Mouse (Mus musculus): ENCODE data around the gene Tnni3k. TPM values are rescaled to one million over a fixed set of nuclear protein-coding genes. Genes with fewer than 3 reads are reported as not detected.
"Not testable (repeated sequence)": the region's sequence is repeated elsewhere in the genome, so short reads cannot be mapped to it uniquely, and the experiment has no call there.

The Tnni3k gene
- polyA plus RNA-seq, 1 experiment, result 0.05 TPM

GRCm38 (mm10) chr3:154842247-154842646 is 213.0 kb downstream of the Tnni3k start:
- Histone ChIP-seq H3K27me3 (replicated peaks; ENCODE audit: control insufficient read depth, insufficient read depth, low read length) (no peaks in the 10 kb centered on the region; the same call in 1 of the 2 replicates), H3K4me3 (ENCODE audit: insufficient read depth, low read depth, low read length) (no peak overlapping the region), H3K27ac (ENCODE audit: insufficient read depth, low read depth, low read length) (no peak overlapping the region), H3K4me1 (ENCODE audit: control insufficient read depth, insufficient read depth, low read length) (no peaks in the 10 kb centered on the region), H3K36me3 (ENCODE audit: control insufficient read depth, insufficient read depth, low read length) (no peaks in the 10 kb centered on the region)
- no peak for DNase-seq
- TF ChIP-seq CTCF (conservative IDR thresholded peaks at IDR 0.05; ENCODE audit: insufficient read depth, insufficient read length, low read depth, low read length), result no peak
- no peak for TF ChIP-seq POLR2A (IDR thresholded peaks at IDR 0.05; ENCODE audit: low read depth, low read length)
- WGBS, result 87% methylated on average over 7 of the region's 7 CpGs

GRCm38 (mm10) chr3:154841076-154841475 is 214.1 kb downstream of the Tnni3k start:
- Histone ChIP-seq H3K27me3 (replicated peaks; ENCODE audit: control insufficient read depth, insufficient read depth, low read length) (no peaks in the 10 kb centered on the region; the same call in 1 of the 2 replicates), H3K27ac (ENCODE audit: insufficient read depth, low read depth, low read length) (no peak overlapping the region), H3K4me3 (ENCODE audit: insufficient read depth, low read depth, low read length) (no peak overlapping the region), H3K36me3 (ENCODE audit: control insufficient read depth, insufficient read depth, low read length) (no peaks in the 10 kb centered on the region), H3K4me1 (ENCODE audit: control insufficient read depth, insufficient read depth, low read length) (no peaks in the 10 kb centered on the region)
- no peak for DNase-seq
- 54% methylated on average over 1 of the region's 1 CpGs for WGBS
- no peak for TF ChIP-seq POLR2A (IDR thresholded peaks at IDR 0.05; ENCODE audit: low read depth, low read length)
- no peak for TF ChIP-seq CTCF (conservative IDR thresholded peaks at IDR 0.05; ENCODE audit: insufficient read depth, insufficient read length, low read depth, low read length)

DNA sequence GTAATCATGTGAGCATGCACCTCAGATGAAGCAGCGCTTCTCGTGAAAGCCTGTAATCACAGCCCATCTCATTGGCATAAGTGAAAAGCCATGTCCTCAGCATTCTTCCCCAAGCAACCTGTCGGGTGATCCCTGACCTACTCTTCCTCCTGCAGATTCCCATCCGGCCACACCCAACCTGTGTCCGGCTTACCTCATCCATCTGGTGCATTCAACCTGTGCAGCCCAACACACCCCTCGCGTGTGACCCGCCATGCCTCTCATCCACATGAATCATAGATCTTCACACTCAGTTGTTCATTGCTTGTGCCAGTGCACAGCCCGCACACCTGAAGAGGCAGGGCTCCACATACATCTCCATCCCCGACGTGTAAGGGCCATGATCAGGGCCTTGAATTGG is 217.3 kb downstream of the Tnni3k start:
- Histone ChIP-seq H3K36me3 (ENCODE audit: control insufficient read depth, insufficient read depth, low read length) (no peaks in the 10 kb centered on the region), H3K27ac (ENCODE audit: insufficient read depth, low read depth, low read length) (no peak overlapping the region), H3K27me3 (replicated peaks; ENCODE audit: control insufficient read depth, insufficient read depth, low read length) (no peaks in the 10 kb centered on the region; the same call in 1 of the 2 replicates), H3K4me3 (ENCODE audit: insufficient read depth, low read depth, low read length) (no peak overlapping the region), H3K4me1 (ENCODE audit: control insufficient read depth, insufficient read depth, low read length) (no peaks in the 10 kb centered on the region)
- TF ChIP-seq POLR2A (IDR thresholded peaks at IDR 0.05; ENCODE audit: low read depth, low read length) (no peak), CTCF (conservative IDR thresholded peaks at IDR 0.05; ENCODE audit: insufficient read depth, insufficient read length, low read depth, low read length) (no peak)
- 89% methylated on average over 11 of the region's 11 CpGs for WGBS
- no peak for DNase-seq

DNA sequence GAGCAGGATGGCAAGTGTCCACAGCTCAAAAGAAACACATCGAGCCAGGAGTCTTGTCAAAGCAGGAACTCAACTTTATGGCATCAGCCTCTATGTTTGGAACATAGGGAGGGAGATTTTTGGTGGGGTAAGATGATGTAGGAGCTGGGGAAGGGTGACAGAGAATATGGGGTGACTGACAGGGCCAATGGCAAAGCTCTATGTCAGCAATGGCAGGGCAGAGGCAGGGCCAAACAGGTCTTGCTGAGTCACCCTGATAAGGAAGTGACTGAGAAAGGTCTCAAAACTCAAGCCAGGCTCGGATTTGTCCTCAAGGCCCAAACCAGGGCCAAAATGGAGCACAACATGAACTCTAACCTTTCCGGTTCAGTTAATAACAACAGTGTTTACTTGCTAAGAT is 219.1 kb downstream of the Tnni3k start:
- H3K4me3 ChIP-seq (ENCODE audit: insufficient read depth, low read depth, low read length), result no peak overlapping the region
- H3K27me3 ChIP-seq (replicated peaks; ENCODE audit: control insufficient read depth, insufficient read depth, low read length), result no peaks in the 10 kb centered on the region; the same call in 1 of the 2 replicates
- no peak for TF ChIP-seq CTCF (conservative IDR thresholded peaks at IDR 0.05; ENCODE audit: insufficient read depth, insufficient read length, low read depth, low read length)
- no peak for TF ChIP-seq POLR2A (IDR thresholded peaks at IDR 0.05; ENCODE audit: low read depth, low read length)
- H3K36me3 ChIP-seq (ENCODE audit: control insufficient read depth, insufficient read depth, low read length), result no peaks in the 10 kb centered on the region
- 67% methylated on average over 3 of the region's 3 CpGs for WGBS
- H3K4me1 ChIP-seq (ENCODE audit: control insufficient read depth, insufficient read depth, low read length), result no peaks in the 10 kb centered on the region
- no peak overlapping the region for H3K27ac ChIP-seq (ENCODE audit: insufficient read depth, low read depth, low read length)
- no peak for DNase-seq

GRCm38 (mm10) chr3:154834373-154834772 is 220.8 kb downstream of the Tnni3k start:
- 68% methylated on average over 9 of the region's 9 CpGs for WGBS
- no peak overlapping the region for H3K4me3 ChIP-seq (ENCODE audit: insufficient read depth, low read depth, low read length)
- TF ChIP-seq CTCF (conservative IDR thresholded peaks at IDR 0.05; ENCODE audit: insufficient read depth, insufficient read length, low read depth, low read length) (no peak), POLR2A (IDR thresholded peaks at IDR 0.05; ENCODE audit: low read depth, low read length) (no peak)
- H3K36me3 ChIP-seq (ENCODE audit: control insufficient read depth, insufficient read depth, low read length), result no peaks in the 10 kb centered on the region
- DNase-seq, result no peak
- H3K4me1 ChIP-seq (ENCODE audit: control insufficient read depth, insufficient read depth, low read length), result no peaks in the 10 kb centered on the region
- no peak overlapping the region for H3K27ac ChIP-seq (ENCODE audit: insufficient read depth, low read depth, low read length)
- no peaks in the 10 kb centered on the region for H3K27me3 ChIP-seq (replicated peaks; ENCODE audit: control insufficient read depth, insufficient read depth, low read length)

GRCm38 (mm10) chr3:154825739-154826138 is 229.5 kb downstream of the Tnni3k start:
- Histone ChIP-seq H3K36me3 (ENCODE audit: control insufficient read depth, insufficient read depth, low read length) (no peaks in the 10 kb centered on the region), H3K4me1 (ENCODE audit: control insufficient read depth, insufficient read depth, low read length) (no peaks in the 10 kb centered on the region), H3K4me3 (ENCODE audit: insufficient read depth, low read depth, low read length) (no peak overlapping the region), H3K27ac (ENCODE audit: insufficient read depth, low read depth, low read length) (no peak overlapping the region), H3K27me3 (replicated peaks; ENCODE audit: control insufficient read depth, insufficient read depth, low read length) (no peaks in the 10 kb centered on the region)
- 67% methylated on average over 3 of the region's 3 CpGs for WGBS
- TF ChIP-seq POLR2A (IDR thresholded peaks at IDR 0.05; ENCODE audit: low read depth, low read length) (no peak), CTCF (conservative IDR thresholded peaks at IDR 0.05; ENCODE audit: insufficient read depth, insufficient read length, low read depth, low read length) (no peak)
- no peak for DNase-seq

DNA sequence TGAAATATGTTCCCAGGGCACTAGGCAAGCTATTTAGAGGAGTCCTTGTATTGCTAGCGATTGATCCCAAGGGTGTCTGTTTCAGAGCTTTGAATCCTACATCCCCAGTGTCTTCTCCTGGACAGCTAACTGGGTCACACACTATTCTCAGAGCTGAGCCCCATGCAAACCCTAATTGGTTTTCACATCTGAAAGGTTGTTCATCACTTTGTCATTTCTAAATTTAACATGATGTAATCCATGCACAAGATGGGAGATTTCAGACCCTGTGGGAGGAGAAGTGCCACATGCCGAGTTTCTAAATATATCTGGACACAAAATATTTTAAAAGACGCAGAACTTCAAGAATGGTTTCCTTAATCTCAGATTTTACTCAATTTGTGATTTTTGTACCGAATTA is 230.5 kb downstream of the Tnni3k start:
- TF ChIP-seq CTCF (conservative IDR thresholded peaks at IDR 0.05; ENCODE audit: insufficient read depth, insufficient read length, low read depth, low read length), result no peak
- TF ChIP-seq POLR2A (IDR thresholded peaks at IDR 0.05; ENCODE audit: low read depth, low read length), result no peak
- Histone ChIP-seq H3K4me1 (ENCODE audit: control insufficient read depth, insufficient read depth, low read length) (no peaks in the 10 kb centered on the region), H3K36me3 (ENCODE audit: control insufficient read depth, insufficient read depth, low read length) (no peaks in the 10 kb centered on the region), H3K4me3 (ENCODE audit: insufficient read depth, low read depth, low read length) (no peak overlapping the region), H3K27me3 (replicated peaks; ENCODE audit: control insufficient read depth, insufficient read depth, low read length) (no peaks in the 10 kb centered on the region), H3K27ac (ENCODE audit: insufficient read depth, low read depth, low read length) (no peak overlapping the region)
- 79% methylated on average over 4 of the region's 4 CpGs for WGBS
- no peak for DNase-seq

GRCm38 (mm10) chr3:154819684-154820083 is 235.5 kb downstream of the Tnni3k start:
- WGBS, result 13% methylated on average over 5 of the region's 5 CpGs
- not testable (repeated sequence) for DNase-seq

More at GRCm38 (mm10) chr3:154819684-154820083, 235.5 kb downstream of the Tnni3k start:
- not testable (repeated sequence) for H3K4me3 ChIP-seq (ENCODE audit: insufficient read depth, low read depth, low read length); H3K27me3 ChIP-seq (replicated peaks; ENCODE audit: control insufficient read depth, insufficient read depth, low read length); H3K36me3 ChIP-seq (ENCODE audit: control insufficient read depth, insufficient read depth, low read length); H3K27ac ChIP-seq (ENCODE audit: insufficient read depth, low read depth, low read length); H3K4me1 ChIP-seq (ENCODE audit: control insufficient read depth, insufficient read depth, low read length)
